Mouse (Mus musculus) forebrain, embryonic 13.5 days (tissue): ENCODE measurements around the gene Gatad2b. TPM values are rescaled to one million over a fixed set of nuclear protein-coding genes. Genes with fewer than 3 reads are reported as not detected.
A peak's percentile ranks its signal among the peaks of the same experiment; 100 is the strongest.

ENCODE experiments used
- ATAC-seq: fragments of 200-750 bp; cut with Nextera tagmentation; 2 replicates; pipeline ENCODE4 v1.8.0; 2017
- H3K27ac ChIP-seq: fragments of 300-500 bp; sonication (generic); 2 replicates; pipeline ENCODE4 v1.5.1; 2015; ENCODE audit warnings: inconsistent platforms, mild to moderate bottlenecking, moderate library complexity
- H3K27me3 ChIP-seq: fragments of 300-500 bp; sonication (generic); 2 replicates; pipeline ENCODE4 v1.6.1; 2015; ENCODE audit warnings: mild to moderate bottlenecking, inconsistent platforms
- H3K36me3 ChIP-seq: fragments of 300-500 bp; sonication (generic); 2 replicates; pipeline ENCODE4 v1.6.1; 2015; ENCODE audit warnings: mild to moderate bottlenecking, inconsistent platforms; ENCODE audit not compliant: poor library complexity, severe bottlenecking
- H3K4me1 ChIP-seq: fragments of 300-500 bp; sonication (generic); 2 replicates; pipeline ENCODE4 v1.6.1; 2015; ENCODE audit warnings: inconsistent platforms
- H3K4me2 ChIP-seq: fragments of 300-500 bp; sonication (generic); 2 replicates; pipeline ENCODE4 v1.6.1; 2015; ENCODE audit warnings: inconsistent platforms, mild to moderate bottlenecking, moderate library complexity
- H3K4me3 ChIP-seq: fragments of 300-500 bp; sonication (generic); 2 replicates; pipeline ENCODE4 v1.5.1; 2015; ENCODE audit warnings: mild to moderate bottlenecking, inconsistent platforms
- H3K9ac ChIP-seq: fragments of 300-500 bp; sonication (generic); 2 replicates; pipeline ENCODE4 v1.6.1; 2015; ENCODE audit warnings: mild to moderate bottlenecking, inconsistent platforms
- H3K9me3 ChIP-seq: fragments of 300-500 bp; sonication (generic); replicated peaks from 2 replicates; pipeline ENCODE4 v1.6.1; 2016; ENCODE audit warnings: inconsistent platforms
- WGBS: fragments of 180-500 bp; shearing (Covaris S2); methylation state at CpG from one replicate; pipeline ENCODE4 v1.1.7; 2015; 5-methylcytosine and 5-hydroxymethylcytosine counted together
- polyA plus RNA-seq: library from polyadenylated mRNA; unstranded; fragments of >200 nt; fragmentation: Nextera tagmentation; extraction: Ambion mirVana; gene quantifications from 2 replicates; pipeline ENCODE4 v1.2.1, GENCODE M21; 2015

The Gatad2b gene
- polyA plus RNA-seq, 1 experiment from 2014 or later = 18.6 TPM

DNA sequence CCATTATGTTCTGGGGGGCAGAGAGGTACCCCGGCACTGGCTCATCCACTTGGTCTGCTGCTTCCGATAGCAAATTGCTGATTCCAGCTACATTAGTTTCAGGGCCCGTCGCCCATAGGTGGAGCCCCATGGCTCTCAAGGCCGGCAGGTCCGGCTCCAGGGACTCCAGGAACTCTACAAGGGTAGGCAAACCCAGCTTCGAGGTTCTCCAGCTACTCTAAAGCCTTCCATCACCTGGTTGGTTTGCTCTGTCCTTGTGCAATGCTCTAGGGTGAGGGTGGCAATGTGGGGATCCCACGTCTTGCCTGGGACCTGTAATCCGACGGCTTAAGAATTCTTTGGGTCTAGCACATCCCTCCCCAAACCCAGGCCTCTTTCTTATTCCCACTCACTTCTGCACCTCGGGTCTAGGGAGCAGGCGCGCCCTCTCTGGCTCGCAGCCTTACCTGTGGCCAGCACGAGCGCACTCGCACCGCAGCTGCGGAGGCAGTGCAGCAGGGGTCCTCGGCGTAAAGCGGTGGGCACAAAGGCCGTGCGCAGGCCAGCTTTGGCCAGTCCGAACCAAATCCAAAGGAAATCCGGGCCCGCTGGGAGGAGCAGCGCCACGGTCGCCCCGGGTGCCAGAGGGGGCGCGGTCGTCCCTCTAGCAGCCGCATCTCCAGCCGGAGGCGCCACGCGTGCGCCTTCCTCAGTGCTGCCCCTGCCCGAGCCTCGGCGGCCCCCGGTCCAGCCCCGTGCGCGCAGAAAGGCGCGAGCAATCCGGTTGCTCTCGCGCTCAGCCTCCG is 95.9 kb downstream of the Gatad2b start:
- H3K27me3 ChIP-seq = no peaks in the 10 kb centered on the region
- peak overlapping the region; percentile 84 for H3K27ac ChIP-seq
- H3K9ac ChIP-seq = peak overlapping the region; percentile 87
- peak overlapping the region; percentile 69 for H3K4me3 ChIP-seq
- peak; percentile 72 for ATAC-seq
- H3K36me3 ChIP-seq = peaks cover 45% of the 10 kb centered on the region
- H3K4me1 ChIP-seq = peaks cover 39% of the 10 kb centered on the region
- no peaks in the 10 kb centered on the region for H3K9me3 ChIP-seq
- H3K4me2 ChIP-seq = peak overlapping the region; percentile 99
- WGBS = 3% methylated on average over 53 of the region's 53 CpGs

- peak within 1 kb of the TSS; percentile 87 for H3K9ac ChIP-seq
- peak within 1 kb of the TSS; percentile 69 for H3K4me3 ChIP-seq
- H3K36me3 ChIP-seq = peaks cover 54% of the 10 kb centered on the region
- under 1% methylated on average over 51 of the region's 55 CpGs for WGBS
- H3K4me1 ChIP-seq = peaks cover 39% of the 10 kb centered on the region
- H3K27ac ChIP-seq = peak within 1 kb of the TSS; percentile 84
- ATAC-seq = peak; percentile 76
- H3K9me3 ChIP-seq = no peaks in the 10 kb centered on the region
- H3K4me2 ChIP-seq = peak within 1 kb of the TSS; percentile 99
- no peaks in the 10 kb centered on the region for H3K27me3 ChIP-seq
These were observed 96.8 kb downstream of the Gatad2b start, which contains the start of gene Slc27a3 for GRCm38 (mm10) chr3:90389511-90390490. Gene Slc27a3 (minus strand): TSS chr3:90389938.

DNA sequence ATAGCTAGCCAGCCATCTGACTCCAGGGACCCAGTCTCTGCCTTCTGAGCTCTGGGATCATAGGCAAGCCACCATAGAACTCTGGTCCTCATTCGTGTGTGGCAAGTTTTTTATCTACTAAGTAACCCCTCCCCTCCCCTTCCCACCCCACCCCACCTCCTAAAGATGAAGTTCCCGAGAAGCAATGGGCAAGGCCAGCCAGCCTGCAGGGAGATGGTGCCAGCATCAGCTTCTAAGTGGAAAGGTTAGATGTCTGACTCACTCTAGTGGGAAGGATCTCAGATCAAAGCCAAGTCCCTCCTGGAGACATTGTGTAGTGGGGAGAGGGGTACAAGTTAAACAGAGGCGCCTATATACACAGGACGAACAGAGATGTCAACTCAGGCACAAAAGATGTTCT is 98.0 kb downstream of the Gatad2b start:
- peaks cover 63% of the 10 kb centered on the region for H3K36me3 ChIP-seq
- ATAC-seq = no peak
- H3K27me3 ChIP-seq = no peaks in the 10 kb centered on the region
- no peaks in the 10 kb centered on the region for H3K9me3 ChIP-seq
- 74% methylated on average over 4 of the region's 4 CpGs for WGBS
- no peak overlapping the region for H3K4me2 ChIP-seq
- H3K4me1 ChIP-seq = peaks cover 39% of the 10 kb centered on the region
- H3K9ac ChIP-seq = no peak overlapping the region
- no peak overlapping the region for H3K27ac ChIP-seq
- no peak overlapping the region for H3K4me3 ChIP-seq

GRCm38 (mm10) chr3:90391941-90392340 is 99.0 kb downstream of the Gatad2b start:
- 96% methylated on average over 8 of the region's 8 CpGs for WGBS

GRCm38 (mm10) chr3:90392661-90393060 is 99.7 kb downstream of the Gatad2b start:
- ATAC-seq = no peak
- Histone ChIP-seq H3K27ac (no peak overlapping the region), H3K4me2 (no peak overlapping the region), H3K36me3 (peaks cover 70% of the 10 kb centered on the region), H3K27me3 (no peaks in the 10 kb centered on the region), H3K9ac (no peak overlapping the region), H3K9me3 (no peaks in the 10 kb centered on the region), H3K4me3 (no peak overlapping the region), H3K4me1 (peaks cover 30% of the 10 kb centered on the region)
- 94% methylated on average over 3 of the region's 3 CpGs for WGBS

More at GRCm38 (mm10) chr3:90391941-90392340, 99.0 kb downstream of the Gatad2b start:
- H3K4me3 ChIP-seq = no peak overlapping the region
- H3K9ac ChIP-seq = no peak overlapping the region
- H3K9me3 ChIP-seq = no peaks in the 10 kb centered on the region
- no peak for ATAC-seq
- H3K4me2 ChIP-seq = no peak overlapping the region
- H3K4me1 ChIP-seq = peaks cover 37% of the 10 kb centered on the region
- H3K27me3 ChIP-seq = no peaks in the 10 kb centered on the region
- H3K36me3 ChIP-seq = peaks cover 63% of the 10 kb centered on the region
- no peak overlapping the region for H3K27ac ChIP-seq

GRCm38 (mm10) chr3:90395629-90396028 is 102.7 kb downstream of the Gatad2b start:
- Histone ChIP-seq H3K9ac (no peak overlapping the region), H3K36me3 (peaks cover 98% of the 10 kb centered on the region), H3K4me3 (no peak overlapping the region), H3K9me3 (no peaks in the 10 kb centered on the region), H3K27ac (no peak overlapping the region), H3K27me3 (no peaks in the 10 kb centered on the region), H3K4me1 (peaks cover 2% of the 10 kb centered on the region; the same call in 1 of the 2 replicates), H3K4me2 (no peak overlapping the region)
- no peak for ATAC-seq
- WGBS = 89% methylated on average over 3 of the region's 3 CpGs

- Histone ChIP-seq H3K4me3 (no peak overlapping the region), H3K9me3 (no peaks in the 10 kb centered on the region), H3K27me3 (no peaks in the 10 kb centered on the region), H3K36me3 (peaks cover 98% of the 10 kb centered on the region), H3K27ac (no peak overlapping the region), H3K4me2 (no peak overlapping the region), H3K4me1 (no peaks in the 10 kb centered on the region), H3K9ac (no peak overlapping the region)
- ATAC-seq = no peak
- 82% methylated on average over 4 of the region's 4 CpGs for WGBS
These were observed 108.0 kb downstream of the Gatad2b start for GRCm38 (mm10) chr3:90400993-90401392.

DNA sequence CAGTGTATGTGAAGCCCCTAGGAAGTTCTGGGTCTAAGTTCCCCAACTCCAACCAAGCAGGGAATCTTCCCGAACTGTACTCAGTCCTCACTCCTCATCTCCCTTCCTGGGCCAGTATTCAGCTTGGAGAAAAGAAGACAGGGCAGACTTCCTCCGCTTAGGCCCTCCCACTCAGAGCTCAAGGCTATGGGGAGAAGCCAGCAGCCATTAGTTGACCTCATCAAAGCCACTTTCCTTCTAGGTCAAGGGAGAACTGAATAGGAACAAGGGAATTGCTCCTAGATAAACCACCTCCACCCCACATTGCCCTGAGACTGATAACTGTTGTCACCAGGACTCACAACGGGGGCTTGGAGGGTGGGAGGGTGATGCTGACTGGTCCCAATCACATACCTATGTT is 111.1 kb downstream of the Gatad2b start:
- Histone ChIP-seq H3K9me3 (no peaks in the 10 kb centered on the region), H3K36me3 (peaks cover 99% of the 10 kb centered on the region), H3K9ac (no peak overlapping the region), H3K4me2 (no peak overlapping the region), H3K27me3 (no peaks in the 10 kb centered on the region), H3K4me1 (no peaks in the 10 kb centered on the region), H3K4me3 (no peak overlapping the region), H3K27ac (no peak overlapping the region)
- ATAC-seq = no peak
- WGBS = 92% methylated on average over 3 of the region's 3 CpGs

DNA sequence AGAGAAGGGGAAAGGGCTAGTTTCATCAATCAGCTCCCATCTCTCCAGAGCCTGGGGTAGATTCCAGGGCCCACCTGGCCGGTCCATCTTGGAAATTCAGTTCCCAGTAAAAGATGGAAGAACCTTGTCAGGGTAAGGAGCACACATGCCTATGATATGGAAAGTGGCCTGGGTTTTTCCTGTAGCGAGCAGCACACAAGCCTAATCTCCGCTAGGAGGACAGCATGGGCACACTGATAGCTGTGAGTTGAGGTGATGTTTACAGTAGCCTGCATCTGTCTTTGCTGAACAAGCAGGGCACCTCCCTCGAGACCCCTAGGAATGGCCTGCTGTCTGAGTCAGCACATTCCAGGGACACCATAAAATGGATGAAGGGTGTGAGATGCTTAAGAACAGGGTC is 111.6 kb downstream of the Gatad2b start:
- Histone ChIP-seq H3K4me2 (no peak overlapping the region), H3K4me1 (no peaks in the 10 kb centered on the region), H3K9me3 (no peaks in the 10 kb centered on the region), H3K36me3 (peaks cover 99% of the 10 kb centered on the region), H3K27ac (no peak overlapping the region), H3K27me3 (no peaks in the 10 kb centered on the region), H3K4me3 (no peak overlapping the region), H3K9ac (no peak overlapping the region)
- ATAC-seq = no peak
- WGBS = 95% methylated on average over 4 of the region's 4 CpGs

DNA sequence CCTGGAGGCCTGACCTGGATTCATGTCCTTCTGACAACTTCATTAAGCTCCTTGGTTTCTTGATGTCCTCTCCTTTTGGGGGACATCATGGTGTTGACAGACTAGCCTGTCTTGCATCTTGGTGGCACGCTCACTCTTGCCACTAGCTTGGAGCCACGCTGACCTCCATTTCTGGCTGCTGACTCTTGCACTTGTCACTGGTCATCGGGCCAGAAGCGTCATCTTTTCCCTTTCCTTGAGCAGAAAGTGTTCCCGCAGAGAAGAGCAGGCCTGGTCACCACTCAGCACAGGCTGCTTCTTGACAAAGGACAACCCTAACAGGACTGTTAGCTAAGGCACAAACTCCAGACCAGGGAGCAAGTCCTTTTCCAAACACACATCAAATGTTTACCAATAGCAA is 113.4 kb downstream of the Gatad2b start:
- no peak overlapping the region for H3K4me3 ChIP-seq
- ATAC-seq = no peak
- peaks cover 98% of the 10 kb centered on the region for H3K36me3 ChIP-seq
- no peaks in the 10 kb centered on the region for H3K9me3 ChIP-seq
- WGBS = 97% methylated on average over 5 of the region's 5 CpGs
- no peaks in the 10 kb centered on the region for H3K27me3 ChIP-seq
- no peak overlapping the region for H3K4me2 ChIP-seq
- H3K27ac ChIP-seq = no peak overlapping the region
- H3K4me1 ChIP-seq = no peaks in the 10 kb centered on the region
- no peak overlapping the region for H3K9ac ChIP-seq

DNA sequence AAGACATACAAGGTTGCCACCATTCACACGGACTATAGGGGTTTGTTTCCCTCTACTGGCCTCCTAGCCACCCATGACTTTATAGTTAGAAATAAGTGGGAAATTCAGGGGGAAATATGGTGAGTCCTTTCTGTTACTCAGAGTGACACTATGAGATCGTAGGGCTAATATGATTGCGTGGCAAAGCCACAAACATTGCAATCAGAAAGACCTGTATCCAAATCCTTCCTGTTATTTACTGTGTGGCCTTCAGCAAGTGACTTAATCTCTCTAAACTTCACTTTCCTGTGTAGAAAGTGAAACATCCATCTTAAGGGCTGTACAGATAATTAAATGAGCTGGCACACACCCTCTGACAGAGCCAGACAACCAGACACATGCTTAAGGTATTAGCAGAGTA is 115.7 kb downstream of the Gatad2b start:
- H3K4me1 ChIP-seq = no peaks in the 10 kb centered on the region
- H3K9me3 ChIP-seq = no peaks in the 10 kb centered on the region
- no peaks in the 10 kb centered on the region for H3K27me3 ChIP-seq
- H3K9ac ChIP-seq = no peak overlapping the region
- H3K4me3 ChIP-seq = no peak overlapping the region
- no peak overlapping the region for H3K27ac ChIP-seq
- H3K4me2 ChIP-seq = no peak overlapping the region
- WGBS = 96% methylated on average over 3 of the region's 3 CpGs
- ATAC-seq = no peak
- H3K36me3 ChIP-seq = peaks cover 87% of the 10 kb centered on the region
